Mouse (Mus musculus): Measurements from ENCODE around the gene C130060K24Rik.

The C130060K24Rik gene

GRCm38 (mm10) chr6:65380918-65381772 is at the start of gene C130060K24Rik:
TSS of gene C130060K24Rik (plus strand) at chr6:65381105.
- no peak for DNase-seq

- DNase-seq = no peak
Observed at GRCm38 (mm10) chr6:65334246-65334645, 46.7 kb upstream of the C130060K24Rik start.

GRCm38 (mm10) chr6:65339391-65339790 is 41.5 kb upstream of the C130060K24Rik start:
- no peak for DNase-seq

DNA sequence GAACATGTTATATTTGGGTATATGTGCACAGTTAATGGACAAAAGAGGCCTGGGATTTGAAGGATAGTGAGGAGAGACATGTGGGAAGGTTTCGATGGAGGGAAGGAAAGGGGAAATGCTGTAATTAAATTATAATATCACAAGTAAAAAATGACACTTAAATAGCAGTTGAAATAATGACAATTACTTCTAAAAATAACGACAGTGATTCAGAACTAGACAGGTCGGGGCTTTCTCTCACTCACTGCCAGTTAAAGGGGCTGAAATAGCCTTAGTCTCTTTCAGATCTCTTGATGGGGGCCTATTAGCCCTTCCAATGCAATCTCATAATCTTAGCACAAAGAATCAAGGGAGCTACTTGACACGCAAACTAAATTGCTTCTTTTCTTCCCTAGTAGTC is 39.5 kb upstream of the C130060K24Rik start:
- no peak for DNase-seq

DNA sequence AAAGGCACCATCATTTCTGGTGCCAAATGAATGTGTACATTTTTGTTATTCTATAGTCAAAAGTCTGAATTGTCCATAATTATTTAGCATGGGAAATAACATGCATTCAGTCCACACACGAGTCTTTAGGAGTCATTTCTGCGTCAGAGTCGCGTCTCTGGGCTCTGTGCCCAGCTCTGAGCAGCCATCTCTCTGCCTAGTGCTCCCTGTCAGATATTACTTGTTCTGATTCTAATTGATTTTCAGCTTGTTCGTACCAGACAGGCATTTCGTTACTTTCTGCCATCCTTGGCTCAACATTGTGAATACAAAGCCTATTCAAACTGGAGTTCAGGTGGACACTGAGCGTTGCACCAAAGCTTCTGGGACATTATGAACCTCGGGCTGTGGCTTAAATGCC is 33.2 kb upstream of the C130060K24Rik start:
- no peak for DNase-seq

DNA sequence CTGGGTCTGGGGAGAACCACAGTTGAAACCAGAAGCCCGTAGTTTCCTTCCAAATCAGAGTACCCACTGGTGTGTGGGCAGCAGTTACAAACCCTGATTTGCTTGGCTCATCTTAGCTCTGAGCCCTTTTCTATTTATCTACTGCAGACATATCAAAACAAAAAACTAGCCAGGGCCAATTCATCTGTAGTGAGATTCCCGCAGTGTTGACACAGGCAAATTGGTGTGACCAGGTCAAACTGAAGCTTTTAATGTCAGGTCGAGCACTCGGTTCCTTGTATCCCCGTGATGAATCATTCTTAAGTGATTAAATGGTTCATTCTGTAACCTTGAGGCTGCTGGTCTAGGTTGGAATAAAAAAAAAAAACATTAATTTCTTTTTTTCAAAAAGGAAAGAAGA is 32.6 kb upstream of the C130060K24Rik start:
- no peak for DNase-seq

DNA sequence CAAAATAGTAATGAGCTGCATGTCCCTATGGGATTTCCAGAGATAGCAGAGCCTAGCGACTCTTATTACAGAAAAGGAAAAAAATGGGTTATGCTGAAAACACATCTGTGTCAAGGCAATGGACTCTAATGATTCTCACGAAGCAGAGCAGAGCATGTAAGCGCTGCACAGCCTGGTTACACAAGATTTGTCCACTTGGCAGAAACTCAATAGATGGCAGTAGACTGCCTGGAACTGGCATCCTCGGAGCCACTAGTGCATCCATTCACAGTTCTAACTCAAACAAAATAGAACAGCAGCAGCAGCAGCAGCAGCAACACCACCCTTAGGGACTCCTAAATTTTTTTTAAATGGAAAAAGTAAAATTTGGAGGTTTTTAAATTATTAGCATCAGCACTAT is 29.3 kb upstream of the C130060K24Rik start:
- no peak for DNase-seq

GRCm38 (mm10) chr6:65375918-65376317 is 5.0 kb upstream of the C130060K24Rik start:
- DNase-seq = no peak

GRCm38 (mm10) chr6:65421888-65422287 is 41.0 kb downstream of the C130060K24Rik start:
- no peak for DNase-seq

GRCm38 (mm10) chr6:65427065-65427464 is 46.2 kb downstream of the C130060K24Rik start:
- DNase-seq = no peak

DNA sequence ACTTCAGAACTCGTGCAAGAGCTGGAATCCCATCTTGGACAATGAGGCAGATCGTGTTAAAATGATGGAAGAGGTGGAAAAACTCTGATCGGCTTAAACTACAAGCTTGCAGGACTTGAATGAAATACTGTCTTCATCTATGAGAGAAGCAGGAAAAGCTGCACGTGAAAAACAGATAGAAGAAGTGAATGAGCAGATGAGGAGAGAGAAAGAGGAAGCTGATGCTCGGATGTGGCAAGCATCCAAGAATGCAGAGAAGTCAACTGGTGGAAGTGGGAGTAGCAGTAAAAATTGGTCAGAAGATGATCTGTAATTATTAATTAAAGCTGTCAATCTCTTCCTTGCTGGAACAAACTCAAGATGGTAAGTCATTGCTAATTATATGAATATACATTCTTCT is 52.3 kb downstream of the C130060K24Rik start:
- DNase-seq = no peak

- DNase-seq = no peak
Observed at GRCm38 (mm10) chr6:65453465-65453864, 72.6 kb downstream of the C130060K24Rik start.

DNA sequence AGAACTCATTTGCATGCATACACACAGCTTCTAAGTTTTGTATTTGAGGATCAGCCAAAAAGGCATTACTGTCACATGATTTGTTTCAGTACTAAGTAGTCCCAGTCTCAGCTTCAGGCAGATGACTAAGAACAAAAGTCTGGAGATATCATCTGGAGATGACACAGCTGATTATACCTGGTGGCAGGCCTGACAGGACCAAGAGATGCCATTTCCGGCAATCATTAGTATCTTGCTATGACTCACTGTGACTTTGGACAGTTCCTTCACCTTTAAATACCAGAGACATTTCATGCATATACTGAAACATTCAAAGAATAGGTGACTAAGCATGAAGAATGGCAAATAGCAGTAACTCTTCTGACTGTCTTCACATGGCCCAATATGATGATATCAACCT is 84.4 kb downstream of the C130060K24Rik start:
- DNase-seq = no peak

- no peak for DNase-seq
Observed at GRCm38 (mm10) chr6:65470320-65470719, 89.4 kb downstream of the C130060K24Rik start.

DNA sequence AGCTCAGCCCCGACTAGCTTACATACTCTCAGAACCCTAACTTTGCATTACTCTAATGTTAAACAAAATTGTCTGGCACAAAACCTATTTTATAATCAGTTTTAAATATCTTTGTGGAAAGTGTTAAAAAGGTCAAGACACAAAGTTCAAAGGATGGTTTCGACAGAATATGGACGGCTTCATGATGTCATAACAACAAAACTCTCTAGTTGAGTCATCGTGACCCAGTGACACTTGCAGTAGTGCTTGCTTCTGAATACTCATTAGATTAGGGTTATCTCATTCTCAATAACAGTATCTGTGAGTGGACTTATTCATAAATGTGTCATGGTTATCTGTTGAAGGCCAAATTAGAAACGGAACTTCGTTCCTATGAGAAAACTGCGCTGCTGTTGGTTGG is 91.5 kb downstream of the C130060K24Rik start:
- DNase-seq = no peak

- DNase-seq = no peak
Observed at GRCm38 (mm10) chr6:65498786-65499185, 117.9 kb downstream of the C130060K24Rik start.

Measured in kidney, adult 11 months (tissue).